Mouse (Mus musculus) v-Abl transformed pro-B cells (cell line): ENCODE measurements around the gene Plcg1.

Experiments used
- in situ Hi-C, 2 experiments: fragments of 400-800 bp; cut with MboI; formaldehyde crosslinking; loops; one replicate each; pipeline ENCODE4 v1.15.1; 2025; ENCODE audit not compliant: unreplicated experiment in 2 of 2

Gene Plcg1

DNA sequence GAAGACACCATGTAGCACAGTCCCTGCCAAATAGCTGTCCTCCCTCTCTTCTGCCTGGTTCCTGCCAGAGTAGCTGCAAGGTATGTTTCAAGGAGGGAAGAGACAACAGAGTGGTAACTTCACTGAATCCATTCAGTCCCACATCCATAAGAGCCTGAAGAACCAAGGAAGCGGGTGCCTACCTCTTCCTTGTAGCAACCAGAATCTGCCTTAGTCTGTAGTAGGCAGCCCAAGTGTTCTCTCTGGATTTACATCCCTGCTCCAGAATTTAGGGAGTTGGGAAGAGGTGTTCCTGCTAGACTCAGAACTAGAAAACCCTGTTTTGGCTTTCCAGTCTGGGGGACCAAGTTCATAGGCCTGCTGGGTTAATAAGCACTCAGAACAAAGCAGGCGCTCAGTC is 36.1 kb downstream of the Plcg1 start:
- in situ Hi-C loops, result no loop called here

DNA sequence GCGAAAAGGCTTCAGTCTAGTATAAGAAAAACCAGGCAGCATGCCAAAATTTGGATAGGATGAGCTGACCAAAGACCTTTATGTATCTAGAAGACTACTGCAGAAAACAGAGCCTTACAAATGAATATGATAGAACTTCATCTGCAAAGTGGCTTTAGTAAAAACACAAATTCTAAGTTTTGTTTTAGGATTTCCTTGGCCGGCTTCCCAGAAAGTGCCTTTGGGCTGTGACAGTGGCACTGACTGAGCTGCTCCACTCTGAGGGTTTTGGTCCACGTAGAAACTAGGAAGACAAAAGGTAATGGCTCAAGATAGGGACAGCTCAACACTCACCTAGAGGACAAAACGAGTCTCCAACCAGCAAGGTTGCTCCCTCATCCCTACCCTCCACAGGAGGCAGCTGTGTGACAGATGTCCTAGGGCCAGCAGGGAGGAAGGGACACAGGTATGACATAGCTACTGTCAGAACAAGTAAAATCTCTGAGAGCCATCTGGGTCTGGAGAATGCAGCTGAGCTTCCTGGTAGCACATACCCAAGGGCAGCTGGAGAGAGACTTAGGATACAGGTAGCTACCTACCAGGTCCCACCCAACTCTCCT is 37.1 kb downstream of the Plcg1 start:
- in situ Hi-C loops, result no loop called here

GRCm38 (mm10) chr2:160768997-160769396 is 37.9 kb downstream of the Plcg1 start:
- in situ Hi-C loops, result no loop called here

DNA sequence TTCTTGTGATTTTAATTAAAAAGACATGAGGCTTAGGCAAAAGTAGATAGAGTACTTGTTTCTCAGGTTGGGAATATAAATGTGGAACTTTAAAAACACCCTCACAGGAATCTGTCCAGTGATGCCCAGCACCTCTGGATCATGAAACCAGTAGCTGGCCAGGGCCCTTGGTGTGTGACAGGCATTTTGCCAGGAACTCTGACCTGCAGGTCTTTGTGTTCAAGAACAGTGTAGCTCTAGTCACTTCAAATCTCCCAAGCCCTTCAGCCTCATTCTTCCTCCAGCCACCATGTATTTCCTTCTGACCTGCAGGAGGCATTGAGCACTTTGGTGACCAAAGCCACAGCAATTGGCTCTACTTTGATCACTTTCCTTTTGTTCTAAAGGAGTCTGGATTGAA is 39.3 kb downstream of the Plcg1 start:
- in situ Hi-C loops, result no loop called here

DNA sequence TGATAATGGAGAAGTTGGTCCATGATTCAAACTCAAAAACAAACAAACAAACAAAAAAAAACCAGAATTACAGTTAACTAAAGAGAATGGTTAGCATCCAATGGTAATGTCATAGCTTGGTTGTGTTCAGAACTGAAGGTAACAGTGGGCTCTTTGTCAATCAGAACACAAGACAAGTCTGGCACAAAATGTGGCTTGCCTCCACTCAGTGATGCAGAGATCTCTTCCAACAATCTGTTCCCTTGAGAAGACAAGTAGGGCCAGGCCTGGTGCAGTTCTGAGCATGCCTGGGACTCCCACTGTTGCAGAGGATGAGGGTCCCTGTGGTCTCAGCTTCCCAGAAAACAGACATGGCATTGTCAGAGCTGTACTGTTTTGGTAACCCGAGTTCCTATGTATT is 39.8 kb downstream of the Plcg1 start:
- in situ Hi-C loops, result no loop called here

GRCm38 (mm10) chr2:160771325-160772276 is 40.5 kb downstream of the Plcg1 start:
- in situ Hi-C loops, result no loop called here

DNA sequence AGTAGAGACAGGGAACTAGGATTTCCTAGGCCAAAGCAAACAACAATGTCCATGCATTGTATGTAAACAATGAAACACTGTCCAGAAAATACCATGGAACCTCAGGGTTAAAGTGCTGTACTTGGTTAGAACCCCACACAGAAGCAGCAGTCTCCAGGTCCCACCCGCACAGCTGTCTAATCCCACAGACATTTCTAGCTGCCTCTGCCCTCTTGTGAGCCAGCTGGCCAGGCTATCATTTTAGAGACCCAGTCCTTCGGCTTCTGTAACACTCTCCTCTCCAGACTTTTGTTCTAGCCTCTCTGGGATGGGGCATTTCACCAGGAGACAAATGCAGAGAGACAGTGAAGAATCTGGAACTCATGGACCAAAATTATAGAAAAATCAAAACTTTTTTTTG is 46.9 kb downstream of the Plcg1 start:
- in situ Hi-C loops, result no loop called here

DNA sequence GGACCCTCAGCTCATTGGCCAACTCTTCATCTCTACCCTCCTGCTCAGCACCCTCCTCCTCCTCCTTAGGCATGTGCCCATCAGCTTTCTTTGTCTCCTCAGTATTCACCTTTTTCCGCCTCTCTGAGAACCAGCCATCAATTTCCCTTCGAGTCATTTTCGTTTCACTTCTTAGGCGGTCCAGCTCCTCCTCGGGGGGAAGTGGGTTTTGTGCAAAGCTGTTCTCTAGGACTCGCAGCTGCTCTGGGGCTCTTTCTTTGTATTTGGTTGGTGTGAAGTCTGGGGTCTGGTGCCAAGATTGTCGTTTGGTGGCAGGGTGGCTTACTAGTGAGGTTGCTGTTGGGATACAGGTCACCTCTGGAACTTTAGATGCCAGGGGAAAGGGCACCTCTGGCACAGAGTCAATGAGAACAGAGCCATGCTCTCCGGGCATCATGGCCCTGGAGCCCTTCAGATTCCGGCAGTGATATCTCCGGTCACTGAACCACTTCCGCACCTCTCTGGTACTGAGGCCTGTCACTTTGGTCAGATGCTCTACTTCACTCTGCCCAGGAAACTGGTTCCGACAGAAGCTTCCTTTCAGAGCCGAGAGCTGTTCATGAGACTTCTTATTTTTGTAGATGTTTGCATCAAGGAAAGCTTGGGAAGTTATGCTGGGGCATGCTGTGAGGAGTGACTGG is 49.2 kb downstream of the Plcg1 start:
- in situ Hi-C loops, result no loop called here

DNA sequence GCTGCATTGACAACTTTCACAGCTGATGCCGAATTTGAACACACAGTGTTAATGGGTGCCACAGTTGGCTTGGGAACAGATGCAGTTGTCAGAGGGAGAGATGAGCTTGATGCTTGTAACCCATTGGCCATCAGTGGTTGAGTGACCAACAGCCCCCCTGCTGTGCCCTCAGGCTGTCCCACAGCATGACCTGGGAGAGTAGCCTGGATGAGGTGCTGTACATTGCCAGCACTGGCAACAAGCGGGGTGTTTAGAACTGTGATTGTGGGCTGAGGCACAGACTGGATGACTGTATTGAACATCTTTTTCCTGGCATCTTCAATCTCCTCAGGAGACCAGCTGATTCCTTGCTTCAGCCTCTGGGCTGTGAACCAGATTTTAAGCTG is 49.7 kb downstream of the Plcg1 start:
- in situ Hi-C loops, result no loop called here

DNA sequence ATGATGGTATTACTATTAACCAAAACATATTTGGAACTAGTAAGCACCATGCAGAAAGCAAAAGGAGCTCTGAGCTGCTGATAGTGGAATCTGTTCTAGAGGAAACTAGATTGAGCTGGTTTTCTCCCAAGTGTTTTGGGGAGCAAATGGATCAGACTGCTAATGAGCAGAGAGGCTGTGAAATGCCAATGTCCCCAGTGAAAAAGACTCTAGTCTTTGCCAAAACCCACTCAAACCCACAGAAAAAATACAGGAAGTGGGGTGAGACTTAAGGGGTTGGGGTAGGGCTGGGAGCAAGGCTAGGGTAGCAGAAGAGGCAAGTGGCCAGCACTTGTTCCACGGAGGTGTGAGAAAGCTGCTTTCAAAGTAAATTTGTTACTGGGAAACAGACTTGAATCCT is 55.2 kb downstream of the Plcg1 start:
- in situ Hi-C loops, result no loop called here

DNA sequence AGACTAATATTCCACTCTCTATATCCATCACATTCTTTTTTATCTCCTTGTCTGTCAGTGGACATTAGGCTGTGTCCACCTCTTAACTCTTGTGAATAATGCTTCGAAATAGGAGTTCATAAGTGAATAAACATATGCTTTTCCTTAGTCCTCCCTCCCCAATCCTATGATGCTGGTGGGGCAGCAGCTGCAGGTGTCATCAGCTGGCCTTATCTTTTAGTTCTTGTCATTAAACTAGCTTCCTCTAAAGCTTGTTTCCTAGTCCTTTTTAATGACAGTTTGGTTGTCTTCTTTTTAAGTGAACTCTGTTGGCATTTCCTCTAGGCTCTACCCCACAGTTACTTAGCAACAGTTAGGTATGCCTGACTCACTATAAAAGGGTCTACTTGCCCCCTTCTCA is 57.9 kb downstream of the Plcg1 start:
- in situ Hi-C loops, result no loop called here

- in situ Hi-C loops, result loop anchor here (5.0 to 10.0 kb wide), 6 partner anchors 42 to 192 kb away; no protein-coding TSS in a partner anchor
These were observed 58.6 kb downstream of the Plcg1 start for GRCm38 (mm10) chr2:160789741-160790140.

DNA sequence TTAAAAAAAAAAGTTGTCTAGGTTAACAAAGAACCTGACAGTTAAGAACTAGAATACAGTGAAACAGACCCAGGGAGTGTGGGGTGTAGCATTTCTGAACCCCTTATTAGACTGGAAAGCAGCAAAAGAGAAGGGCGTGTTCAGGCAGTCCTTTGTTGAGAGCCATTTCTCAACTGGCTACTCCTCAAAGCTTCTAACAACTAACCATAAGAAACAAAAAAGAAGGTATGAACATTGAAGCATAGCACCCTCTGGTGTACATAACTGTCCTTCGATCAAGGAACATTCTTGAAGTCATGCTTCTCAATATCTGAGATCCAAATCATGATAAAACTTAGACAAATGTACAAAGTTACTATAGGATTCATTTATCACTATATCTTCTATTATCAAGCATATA is 62.0 kb downstream of the Plcg1 start:
- in situ Hi-C loops, result loop anchor here (5.0 to 10.0 kb wide), 6 partner anchors 46 to 196 kb away; no protein-coding TSS in a partner anchor

DNA sequence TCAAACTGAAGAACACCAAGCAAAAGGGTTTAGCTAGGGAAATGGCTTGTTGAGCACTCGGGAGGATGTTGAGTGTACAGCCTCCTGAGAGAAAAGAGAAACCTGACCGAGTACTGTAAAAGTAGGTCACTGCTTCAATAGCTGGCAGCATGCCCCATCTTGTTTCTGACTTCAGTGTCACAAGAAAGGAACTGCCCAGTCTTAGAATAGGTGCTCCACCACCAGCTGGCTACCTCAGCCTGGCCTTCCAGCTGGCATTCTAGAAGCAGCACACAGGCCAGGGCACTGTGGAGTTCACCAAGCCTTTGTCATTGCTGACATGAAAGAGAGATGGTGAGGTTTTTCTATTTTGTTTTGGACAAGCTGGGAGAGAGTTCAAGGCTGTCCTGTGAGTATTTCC is 65.9 kb downstream of the Plcg1 start:
- in situ Hi-C loops, result loop anchor here in 1 of 2 experiments (10.0 kb wide), 1 partner anchor 72 kb away; no protein-coding TSS in a partner anchor

DNA sequence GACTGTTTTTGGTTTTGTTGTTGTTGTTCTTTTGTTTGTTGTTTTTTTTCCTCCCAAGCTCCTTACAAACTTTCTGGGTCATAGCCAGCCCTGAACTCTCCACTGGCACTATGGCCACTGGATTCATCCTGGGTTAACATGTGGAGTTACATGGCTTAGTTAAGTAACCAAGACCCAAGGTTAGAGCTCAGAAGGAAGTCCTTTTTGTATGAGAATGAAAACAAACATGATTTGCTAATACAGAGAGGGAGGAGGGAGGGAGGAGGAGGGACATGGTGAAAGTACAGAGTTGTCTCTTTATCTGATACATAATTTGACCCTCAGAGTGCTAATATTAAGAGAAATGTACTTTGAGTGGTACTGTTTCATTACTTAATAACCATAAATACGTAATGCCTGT is 67.1 kb downstream of the Plcg1 start:
- in situ Hi-C loops, result loop anchor here in 1 of 2 experiments (10.0 kb wide), 1 partner anchor 73 kb away; no protein-coding TSS in a partner anchor

DNA sequence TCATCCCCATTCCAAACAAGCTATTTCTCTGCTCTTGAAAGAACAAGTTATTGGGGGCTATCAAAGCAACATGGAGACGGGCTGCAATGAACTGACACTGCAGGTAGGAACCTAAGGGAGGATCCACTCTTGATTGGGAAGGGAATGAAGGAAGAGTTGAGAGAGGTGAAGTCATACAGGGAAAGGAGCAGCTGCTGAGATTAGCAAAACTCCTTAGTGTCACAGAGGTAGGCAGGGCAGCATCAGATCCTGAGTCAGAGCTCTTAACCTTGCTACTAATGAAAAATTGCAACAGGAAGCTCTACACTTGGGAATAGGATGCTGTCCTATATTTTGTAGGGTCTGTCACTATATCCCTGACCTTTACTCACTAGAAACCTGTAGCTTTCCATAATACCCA is 69.9 kb downstream of the Plcg1 start:
- in situ Hi-C loops, result no loop called here

GRCm38 (mm10) chr2:160802326-160802725 is 71.2 kb downstream of the Plcg1 start:
- in situ Hi-C loops, result no loop called here

DNA sequence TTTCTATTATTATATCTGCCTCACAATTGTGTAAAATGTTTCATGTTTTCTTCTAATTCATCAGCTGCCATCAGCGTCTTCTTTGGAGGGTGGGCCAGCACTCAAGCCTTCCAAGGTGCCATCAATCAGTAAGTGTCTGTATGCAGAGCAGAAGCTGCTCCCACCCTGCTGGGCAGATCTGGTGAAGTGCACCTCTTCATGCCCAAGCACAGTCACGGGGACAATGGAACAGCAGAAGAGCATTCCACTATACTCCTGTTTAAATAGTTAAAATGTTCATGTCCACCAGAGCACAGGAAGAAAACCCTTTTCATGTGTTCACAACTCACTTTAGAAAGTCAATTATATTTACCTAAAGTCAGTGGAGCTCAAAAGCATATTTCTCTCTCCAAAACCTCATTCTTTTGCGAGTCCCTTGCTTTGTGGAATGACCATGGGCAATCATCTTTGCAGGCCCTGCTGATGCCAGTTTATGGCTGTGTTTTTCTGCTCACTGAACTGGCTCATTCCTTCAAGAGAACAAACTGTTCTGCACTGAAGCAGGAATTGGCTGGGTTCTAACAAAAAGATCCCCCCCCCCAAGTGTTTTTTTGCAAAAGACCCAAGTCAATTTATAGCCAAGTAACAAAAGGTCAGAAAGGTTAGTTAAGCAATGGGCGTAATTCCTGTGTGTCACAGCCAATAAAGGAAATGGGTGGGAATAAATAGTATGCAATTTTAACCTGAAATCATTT is 73.9 kb downstream of the Plcg1 start:
- in situ Hi-C loops, result no loop called here

- in situ Hi-C loops, result no loop called here
These were observed 75.0 kb downstream of the Plcg1 start for GRCm38 (mm10) chr2:160806091-160806521.

DNA sequence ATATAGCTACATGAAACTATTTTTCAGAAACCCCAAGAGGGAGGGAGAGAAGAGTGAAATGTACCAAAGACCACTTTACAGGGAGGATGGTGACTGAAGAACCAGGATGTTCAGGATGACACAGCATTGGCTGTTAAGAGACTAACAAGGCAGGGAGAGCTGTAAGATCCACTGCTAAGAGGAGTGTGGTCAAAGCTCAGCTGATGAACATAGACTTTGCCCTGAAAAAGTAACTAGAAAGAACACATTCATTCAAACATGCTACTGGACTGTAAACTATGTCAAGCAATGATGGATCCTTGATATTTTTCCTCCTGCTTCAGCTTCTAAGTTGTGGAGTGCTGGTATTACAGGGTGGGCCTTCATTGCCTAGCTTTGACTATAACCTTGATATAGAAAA is 79.3 kb downstream of the Plcg1 start:
- in situ Hi-C loops, result no loop called here

- in situ Hi-C loops, result no loop called here
These were observed 79.7 kb downstream of the Plcg1 start for GRCm38 (mm10) chr2:160810802-160811201.
